Mouse (Mus musculus) induced T-regulatory cell, adult 2 months (primary cell): ENCODE data around the gene Zdhhc22.

Experiments used
- DNase-seq: peaks from one replicate; pipeline ENCODE4 v3.0.0-alpha.2; 2012; ENCODE audit warnings: low read depth

Zdhhc22 gene

GRCm38 (mm10) chr12:86995931-86996330, 5.7 kb upstream of the Zdhhc22 start:
- DNase-seq: no peak

GRCm38 (mm10) chr12:86994776-86995175, 4.5 kb upstream of the Zdhhc22 start:
- no peak for DNase-seq

GRCm38 (mm10) chr12:86994166-86994565, 3.9 kb upstream of the Zdhhc22 start:
- DNase-seq: no peak

- no peak for DNase-seq
Measured at GRCm38 (mm10) chr12:86990755-86991110, 503 bp upstream of the Zdhhc22 start.

GRCm38 (mm10) chr12:86989378-86989777, 852 bp downstream of the Zdhhc22 start:
- no peak for DNase-seq

GRCm38 (mm10) chr12:86988227-86988626, 2.0 kb downstream of the Zdhhc22 start:
- DNase-seq: no peak

- no peak for DNase-seq
Measured at GRCm38 (mm10) chr12:86986562-86986961, 3.7 kb downstream of the Zdhhc22 start.

- DNase-seq: peak; percentile 45
Measured at GRCm38 (mm10) chr12:86984194-86984555, 6.1 kb downstream of the Zdhhc22 start.

- peak; percentile 68 for DNase-seq
Measured at GRCm38 (mm10) chr12:86983470-86984193, 6.6 kb downstream of the Zdhhc22 start.

- peak; percentile 34 for DNase-seq
Measured at GRCm38 (mm10) chr12:86981180-86981579, 9.1 kb downstream of the Zdhhc22 start.

- DNase-seq: no peak
Measured at GRCm38 (mm10) chr12:86977833-86978232, 12.4 kb downstream of the Zdhhc22 start.

- peak; percentile 32 for DNase-seq
Measured at GRCm38 (mm10) chr12:86976511-86977168, 13.6 kb downstream of the Zdhhc22 start.

- DNase-seq: no peak
Measured at GRCm38 (mm10) chr12:86975761-86976160, 14.5 kb downstream of the Zdhhc22 start.

GRCm38 (mm10) chr12:86974387-86975288, 15.6 kb downstream of the Zdhhc22 start:
- DNase-seq: peak; percentile 63

- no peak for DNase-seq
Measured at GRCm38 (mm10) chr12:86973706-86974105, 16.5 kb downstream of the Zdhhc22 start.

- no peak for DNase-seq
Measured at GRCm38 (mm10) chr12:86973216-86973615, 17.0 kb downstream of the Zdhhc22 start.

- peak; percentile 47 for DNase-seq
Measured at GRCm38 (mm10) chr12:86971089-86971488, 19.1 kb downstream of the Zdhhc22 start.

- no peak for DNase-seq
Measured at GRCm38 (mm10) chr12:86969220-86969601, 21.0 kb downstream of the Zdhhc22 start.

GRCm38 (mm10) chr12:86968468-86969219, 21.6 kb downstream of the Zdhhc22 start:
- DNase-seq: no peak

GRCm38 (mm10) chr12:86965237-86965799, 24.9 kb downstream of the Zdhhc22 start:
- no peak for DNase-seq

GRCm38 (mm10) chr12:86964278-86965057, 25.8 kb downstream of the Zdhhc22 start:
- DNase-seq: no peak
